Mouse (Mus musculus): ENCODE measurements around the gene Asb13.

- TF ChIP-seq CTCF (conservative IDR thresholded peaks at IDR 0.05; ENCODE audit: low read length) (no peak), POU5F1 (IDR thresholded peaks at IDR 0.05; ENCODE audit: borderline replicate concordance, low read length) (no peak), NANOG (IDR thresholded peaks at IDR 0.05; ENCODE audit: borderline replicate concordance, low read length) (no peak)
Observed at GRCm38 (mm10) chr13:3686306-3686705, 52.5 kb downstream of the Asb13 start.

Data from E14TG2a.4 (cell line).